Mouse (Mus musculus) lung, adult 2 months (tissue): ENCODE data around the gene M6pr. TPM values are rescaled to one million over a fixed set of nuclear protein-coding genes. Genes with fewer than 3 reads are reported as not detected.

Experiments used
- DNase-seq: peaks from one replicate; pipeline ENCODE4 v3.0.0; 2022
- H3K4me1 ChIP-seq: fragments of 200-500 bp; 2 replicates; pipeline ENCODE4 v1.6.1; 2011; ENCODE audit warnings: low read length; ENCODE audit not compliant: control insufficient read depth, insufficient read depth
- H3K4me3 ChIP-seq: fragments of 200-500 bp; replicated peaks from 2 replicates; pipeline ENCODE3; 2011; ENCODE audit warnings: low read depth, mild to moderate bottlenecking, control low read depth, low read length; ENCODE audit errors: extremely low read depth
- CTCF ChIP-seq: fragments of 200-500 bp; IDR thresholded peaks from 2 replicates; pipeline ENCODE4 v1.5.1; 2011; ENCODE audit warnings: mild to moderate bottlenecking, low read length, control low read depth; ENCODE audit not compliant: insufficient read depth
- POLR2A ChIP-seq: fragments of 200-500 bp; IDR thresholded peaks from 2 replicates; pipeline ENCODE4 v1.6.1; 2011; ENCODE audit warnings: low read depth, mild to moderate bottlenecking, control low read depth, low read length, borderline replicate concordance; ENCODE audit errors: extremely low read depth
- WGBS: fragments of 180-500 bp; shearing (Covaris S2); methylation state at CpG from one replicate; pipeline ENCODE4 v1.1.7; 2018; 5-methylcytosine and 5-hydroxymethylcytosine counted together
- polyA plus RNA-seq: library from polyadenylated mRNA; depleted of rRNA; stranded (reverse); fragments of >200 nt; gene quantifications from 2 replicates; pipeline ENCODE4 v1.2.3, GENCODE M21; 2012

M6pr gene
- polyA plus RNA-seq, 1 experiment: 79.0 TPM

DNA sequence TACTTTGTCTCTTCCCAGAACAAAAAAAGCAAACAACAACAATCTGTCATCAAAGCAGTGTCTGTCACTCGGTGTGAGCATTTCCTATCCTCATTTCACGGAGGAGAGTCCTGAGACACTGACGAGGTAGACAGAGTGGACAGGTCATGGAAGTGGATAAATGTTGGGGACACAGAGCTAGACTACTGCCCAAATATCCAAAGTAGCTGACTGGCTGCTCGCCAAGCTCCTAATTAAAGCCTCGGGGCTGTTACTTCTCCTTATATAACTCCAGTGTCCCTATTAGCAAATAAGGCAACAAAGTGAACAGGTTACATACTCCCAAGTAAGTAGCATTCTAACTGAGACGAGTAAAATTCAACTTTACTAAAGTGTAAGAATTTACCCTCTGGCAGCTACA is 29.0 kb downstream of the M6pr start:
- no peak for TF ChIP-seq CTCF
- no peak for TF ChIP-seq POLR2A
- Histone ChIP-seq H3K4me3 (no peak overlapping the region), H3K4me1 (peaks cover 3% of the 10 kb centered on the region; the same call in 1 of the 2 replicates)
- DNase-seq: no peak
- 59% methylated on average over 6 of the region's 6 CpGs for WGBS

GRCm38 (mm10) chr6:122339047-122339647 is 30.6 kb downstream of the M6pr start:
- DNase-seq: peak; percentile 75
- WGBS: under 1% methylated on average over 48 of the region's 51 CpGs
- peak overlapping the region; percentile 71 for H3K4me3 ChIP-seq

GRCm38 (mm10) chr6:122339648-122340341 is 31.3 kb downstream of the M6pr start:
- peak; percentile 83 for DNase-seq
- under 1% methylated on average over 38 of the region's 71 CpGs for WGBS
- Histone ChIP-seq H3K4me3 (peak overlapping the region; percentile 88), H3K4me1 (peaks cover 3% of the 10 kb centered on the region; the same call in 1 of the 2 replicates)
- TF ChIP-seq POLR2A (no peak), CTCF (no peak)

More at GRCm38 (mm10) chr6:122339047-122339647, 30.6 kb downstream of the M6pr start:
- TF ChIP-seq POLR2A (peak; percentile 36; the same call in 1 of the 2 replicates), CTCF (no peak)
- H3K4me1 ChIP-seq: peaks cover 3% of the 10 kb centered on the region; the same call in 1 of the 2 replicates

- 3% methylated on average over 17 of the region's 17 CpGs for WGBS
Measured at GRCm38 (mm10) chr6:122340349-122341000, 32.0 kb downstream of the M6pr start, which contains the start of gene Phc1. Gene Phc1, minus strand, starts transcription at chr6:122340561.

DNA sequence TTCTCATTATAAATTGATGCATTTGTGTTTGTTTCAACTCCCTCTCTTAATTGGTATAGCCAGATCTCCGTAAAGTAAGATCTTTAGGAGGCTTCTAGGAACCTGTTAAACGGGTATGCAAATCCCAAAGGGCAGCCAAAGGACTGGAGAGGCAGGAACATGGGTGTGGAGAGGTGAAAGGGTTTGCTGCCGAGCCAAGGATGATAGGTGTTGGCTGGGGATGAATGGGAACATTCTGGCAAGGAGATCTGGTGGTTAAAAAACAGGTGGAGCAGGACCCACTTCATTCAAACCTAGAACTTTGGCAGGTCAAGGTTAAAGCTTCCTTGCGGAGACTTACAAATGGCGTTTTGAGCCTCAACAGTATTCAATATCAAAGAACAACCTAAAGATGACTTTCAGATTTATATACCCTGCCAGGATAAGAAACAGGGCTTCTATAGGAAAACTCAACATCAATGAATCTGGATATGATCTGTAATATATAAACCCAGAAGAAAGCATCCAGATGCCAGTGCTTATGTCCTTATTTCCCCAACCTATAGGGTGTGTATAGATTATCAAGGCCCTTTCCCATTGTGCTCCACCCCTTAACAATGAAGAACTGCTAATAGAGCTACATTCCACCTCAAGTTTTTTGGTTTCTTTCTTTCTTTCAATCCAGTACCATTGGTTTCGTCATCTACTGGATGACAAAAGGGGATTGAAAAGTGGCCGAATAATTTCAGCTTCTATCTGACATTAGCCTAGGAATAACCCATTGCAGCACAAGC is 32.7 kb downstream of the M6pr start:
- H3K4me1 ChIP-seq: peaks cover 3% of the 10 kb centered on the region; the same call in 1 of the 2 replicates
- no peak overlapping the region for H3K4me3 ChIP-seq
- DNase-seq: no peak
- no peak for TF ChIP-seq CTCF
- 60% methylated on average over 7 of the region's 7 CpGs for WGBS

More at GRCm38 (mm10) chr6:122340349-122341000, 32.0 kb downstream of the M6pr start, which contains the start of gene Phc1:
- Histone ChIP-seq H3K4me3 (peak within 1 kb of the TSS; percentile 88), H3K4me1 (peaks cover 3% of the 10 kb centered on the region; the same call in 1 of the 2 replicates)
- DNase-seq: no peak
- TF ChIP-seq POLR2A: no peak

DNA sequence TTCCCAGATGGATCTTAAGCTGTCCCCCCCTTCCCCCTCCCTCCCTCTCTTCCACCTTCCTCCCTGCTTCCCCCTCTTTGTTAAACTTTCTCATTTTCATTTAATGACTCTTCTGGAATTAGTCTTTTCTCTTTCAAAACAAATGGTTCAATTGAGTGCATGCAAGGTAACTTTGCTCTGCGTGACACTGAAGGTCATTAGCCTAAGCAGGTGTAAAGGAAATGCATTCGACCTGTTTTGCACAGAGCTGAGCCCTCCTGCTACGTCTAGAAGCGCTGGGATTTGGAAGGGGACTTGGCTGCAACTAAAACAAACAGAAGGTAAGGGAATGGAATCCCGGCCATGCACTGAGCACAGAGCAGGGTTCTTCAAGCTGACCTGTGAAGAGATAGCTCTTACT is 33.6 kb downstream of the M6pr start:
- Histone ChIP-seq H3K4me3 (no peak overlapping the region), H3K4me1 (peaks cover 3% of the 10 kb centered on the region; the same call in 1 of the 2 replicates)
- TF ChIP-seq POLR2A (no peak), CTCF (no peak)
- DNase-seq: no peak
- WGBS: 40% methylated on average over 5 of the region's 5 CpGs

- Histone ChIP-seq H3K4me3 (no peak overlapping the region), H3K4me1 (peaks cover 3% of the 10 kb centered on the region; the same call in 1 of the 2 replicates)
- no peak for TF ChIP-seq CTCF
- 13% methylated on average over 10 of the region's 10 CpGs for WGBS
- no peak for DNase-seq
Measured at GRCm38 (mm10) chr6:122343719-122344118, 35.2 kb downstream of the M6pr start.

GRCm38 (mm10) chr6:122344386-122345116 is 36.0 kb downstream of the M6pr start:
- no peak for TF ChIP-seq CTCF
- TF ChIP-seq POLR2A: no peak
- DNase-seq: no peak
- 48% methylated on average over 9 of the region's 9 CpGs for WGBS
- H3K4me3 ChIP-seq: no peak overlapping the region
- H3K4me1 ChIP-seq: peaks cover 3% of the 10 kb centered on the region; the same call in 1 of the 2 replicates
